Mouse (Mus musculus) midbrain, embryonic 10.5 days (tissue): Measurements from ENCODE around the gene Sell. TPM values are rescaled to one million over a fixed set of nuclear protein-coding genes. Genes with fewer than 3 reads are reported as not detected.

ENCODE experiments used
- DNase-seq: peaks from one replicate; pipeline ENCODE4 v3.0.0-alpha.2; 2017; ENCODE audit warnings: low spot score
- H3K27ac ChIP-seq: fragments of 300-500 bp; sonication (generic); replicated peaks from 2 replicates; pipeline ENCODE4 v1.5.1; 2016; ENCODE audit warnings: mild to moderate bottlenecking
- H3K27me3 ChIP-seq: fragments of 300-500 bp; sonication (generic); 2 replicates; pipeline ENCODE4 v1.6.1; 2016; ENCODE audit warnings: low read depth, mild to moderate bottlenecking; ENCODE audit not compliant: poor library complexity, severe bottlenecking
- H3K36me3 ChIP-seq: fragments of 300-500 bp; sonication (generic); 2 replicates; pipeline ENCODE4 v1.6.1; 2016; ENCODE audit warnings: mild to moderate bottlenecking, moderate library complexity
- H3K4me1 ChIP-seq: fragments of 300-500 bp; sonication (generic); 2 replicates; pipeline ENCODE4 v1.6.1; 2016
- H3K4me3 ChIP-seq: fragments of 300-500 bp; sonication (generic); 2 replicates; pipeline ENCODE4 v1.5.1; 2016; ENCODE audit warnings: mild to moderate bottlenecking, moderate library complexity
- H3K9me3 ChIP-seq: fragments of 300-500 bp; sonication (generic); replicated peaks from 2 replicates; pipeline ENCODE4 v1.6.1; 2016; ENCODE audit warnings: mild to moderate bottlenecking
- WGBS: fragments of 180-500 bp; shearing (Covaris S2); methylation state at CpG from one replicate; pipeline ENCODE4 v1.1.7; 2016; 5-methylcytosine and 5-hydroxymethylcytosine counted together
- polyA plus RNA-seq: library from polyadenylated mRNA; unstranded; fragments of >200 nt; fragmentation: Nextera tagmentation; extraction: Ambion mirVana; gene quantifications from 2 replicates; pipeline ENCODE4 v1.2.1, GENCODE M21; 2016

Sell gene
- polyA plus RNA-seq, 1 experiment from 2014 or later, result not detected

GRCm38 (mm10) chr1:164060071-164060470 lies 1.7 kb upstream of the Sell start:
- Histone ChIP-seq H3K4me1 (no peaks in the 10 kb centered on the region), H3K27ac (no peak overlapping the region), H3K4me3 (no peak overlapping the region), H3K36me3 (no peaks in the 10 kb centered on the region), H3K27me3 (no peaks in the 10 kb centered on the region), H3K9me3 (no peaks in the 10 kb centered on the region)
- WGBS, result 85% methylated on average over 4 of the region's 4 CpGs
- no peak for DNase-seq

DNA sequence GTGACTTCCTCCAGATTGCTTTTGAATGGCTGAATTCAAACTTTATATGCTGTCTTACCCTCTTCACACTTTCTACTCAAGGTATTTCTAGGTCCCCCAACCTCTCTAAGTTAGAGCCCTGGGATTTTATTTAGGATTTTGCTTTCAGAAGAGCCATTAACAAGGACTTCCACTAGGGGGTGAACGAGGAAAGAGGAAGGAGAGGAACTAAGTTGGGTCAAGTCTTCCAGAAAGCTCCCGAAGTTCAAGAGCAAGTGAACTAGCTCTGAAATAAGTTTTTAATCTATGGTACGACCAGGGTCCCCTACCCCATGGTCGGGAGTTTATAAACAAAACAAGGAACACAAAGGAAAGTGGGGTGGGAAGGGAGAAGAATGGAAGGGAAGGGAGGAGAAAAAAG lies 504 bp upstream of the Sell start:
- WGBS, result 46% methylated on average over 4 of the region's 4 CpGs
- Histone ChIP-seq H3K27me3 (no peaks in the 10 kb centered on the region), H3K27ac (no peak overlapping the region), H3K9me3 (no peaks in the 10 kb centered on the region), H3K4me1 (no peaks in the 10 kb centered on the region), H3K36me3 (no peaks in the 10 kb centered on the region), H3K4me3 (no peak overlapping the region)
- DNase-seq, result no peak

DNA sequence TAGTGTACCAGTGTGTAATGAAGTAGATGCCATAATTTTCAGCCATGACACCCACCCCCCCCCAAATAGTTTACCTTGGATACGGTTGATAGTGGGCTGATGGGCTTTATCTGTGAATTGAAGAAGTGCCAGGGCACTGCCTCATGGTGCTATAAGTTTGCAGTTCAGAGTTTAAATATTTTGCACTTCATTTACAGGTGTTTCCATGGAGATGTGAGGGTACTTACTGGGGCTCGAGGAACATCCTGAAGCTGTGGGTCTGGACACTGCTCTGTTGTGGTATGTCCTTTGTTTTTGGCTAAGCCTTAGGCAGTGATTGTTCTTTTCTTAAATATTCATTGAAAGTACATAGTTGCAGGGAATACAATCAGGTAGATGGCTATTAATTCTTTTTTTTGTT lies 1.1 kb downstream of the Sell start:
- Histone ChIP-seq H3K9me3 (no peaks in the 10 kb centered on the region), H3K4me3 (no peak overlapping the region), H3K27ac (no peak overlapping the region), H3K27me3 (no peaks in the 10 kb centered on the region), H3K36me3 (no peaks in the 10 kb centered on the region), H3K4me1 (no peaks in the 10 kb centered on the region)
- 74% methylated on average over 2 of the region's 2 CpGs for WGBS
- DNase-seq, result no peak

- Histone ChIP-seq H3K36me3 (no peaks in the 10 kb centered on the region), H3K27me3 (no peaks in the 10 kb centered on the region), H3K9me3 (no peaks in the 10 kb centered on the region), H3K4me1 (no peaks in the 10 kb centered on the region), H3K27ac (no peak overlapping the region), H3K4me3 (no peak overlapping the region)
- WGBS, result 78% methylated on average over 3 of the region's 3 CpGs
- no peak for DNase-seq
These were observed 2.0 kb downstream of the Sell start for GRCm38 (mm10) chr1:164063745-164064144.

DNA sequence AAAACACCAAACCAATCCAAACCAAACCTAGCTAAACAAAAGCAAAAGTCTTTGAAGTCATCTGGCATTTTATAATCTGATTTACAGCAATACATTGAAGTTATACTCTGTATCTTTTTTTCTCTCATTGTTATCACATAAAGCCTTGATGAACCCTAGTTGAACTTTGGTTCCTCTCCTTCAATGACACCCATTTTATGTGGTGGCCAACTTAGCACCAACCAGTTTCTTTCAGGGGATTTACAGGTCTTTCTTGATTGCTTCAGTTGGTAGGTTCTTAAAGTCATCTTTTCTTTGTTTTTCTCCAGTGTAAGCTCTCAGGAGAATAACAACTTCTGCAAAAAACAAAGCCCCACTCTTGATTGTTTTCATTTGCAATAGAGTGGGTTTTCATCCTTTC lies 7.5 kb downstream of the Sell start:
- Histone ChIP-seq H3K27ac (no peak overlapping the region), H3K27me3 (no peaks in the 10 kb centered on the region)

DNA sequence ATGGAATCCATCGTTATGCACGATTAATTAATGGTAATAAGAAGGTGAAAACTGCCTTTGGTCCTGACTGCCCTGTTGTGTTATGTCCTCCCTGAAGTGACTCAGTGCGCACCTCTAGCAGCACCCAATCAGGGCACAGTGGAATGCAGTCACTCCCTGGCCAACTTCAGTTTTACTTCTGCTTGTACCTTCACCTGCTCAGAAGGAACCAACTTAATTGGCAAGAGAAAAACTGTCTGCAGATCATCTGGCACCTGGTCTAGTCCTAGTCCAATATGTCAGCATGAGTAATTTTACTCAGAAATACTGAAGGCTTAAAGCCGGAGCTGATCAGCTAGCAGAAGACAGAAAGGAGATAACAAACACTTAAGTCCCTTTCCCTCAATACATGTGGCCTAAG lies 8.7 kb downstream of the Sell start:
- H3K9me3 ChIP-seq, result no peaks in the 10 kb centered on the region
- no peaks in the 10 kb centered on the region for H3K27me3 ChIP-seq
- no peak overlapping the region for H3K27ac ChIP-seq
- no peaks in the 10 kb centered on the region for H3K4me1 ChIP-seq
- no peaks in the 10 kb centered on the region for H3K36me3 ChIP-seq
- no peak overlapping the region for H3K4me3 ChIP-seq
- DNase-seq, result no peak
- 94% methylated on average over 4 of the region's 4 CpGs for WGBS

More for the DNA sequence above, 7.5 kb downstream of the Sell start:
- H3K4me3 ChIP-seq, result no peak overlapping the region
- no peaks in the 10 kb centered on the region for H3K9me3 ChIP-seq
- no peak for DNase-seq
- no peaks in the 10 kb centered on the region for H3K36me3 ChIP-seq
- no peaks in the 10 kb centered on the region for H3K4me1 ChIP-seq

- no peak for DNase-seq
- 91% methylated on average over 7 of the region's 7 CpGs for WGBS
- Histone ChIP-seq H3K9me3 (no peaks in the 10 kb centered on the region), H3K27ac (no peak overlapping the region), H3K27me3 (no peaks in the 10 kb centered on the region), H3K36me3 (no peaks in the 10 kb centered on the region), H3K4me1 (no peaks in the 10 kb centered on the region), H3K4me3 (no peak overlapping the region)
These were observed 9.3 kb downstream of the Sell start for GRCm38 (mm10) chr1:164071111-164071510.

- H3K27ac ChIP-seq, result no peak overlapping the region
- H3K4me3 ChIP-seq, result no peak overlapping the region
- H3K4me1 ChIP-seq, result no peaks in the 10 kb centered on the region
- DNase-seq, result no peak
- H3K36me3 ChIP-seq, result no peaks in the 10 kb centered on the region
- H3K27me3 ChIP-seq, result no peaks in the 10 kb centered on the region
- no peaks in the 10 kb centered on the region for H3K9me3 ChIP-seq
- WGBS, result 83% methylated on average over 4 of the region's 4 CpGs
These were observed 10.2 kb downstream of the Sell start for GRCm38 (mm10) chr1:164072001-164072400.

DNA sequence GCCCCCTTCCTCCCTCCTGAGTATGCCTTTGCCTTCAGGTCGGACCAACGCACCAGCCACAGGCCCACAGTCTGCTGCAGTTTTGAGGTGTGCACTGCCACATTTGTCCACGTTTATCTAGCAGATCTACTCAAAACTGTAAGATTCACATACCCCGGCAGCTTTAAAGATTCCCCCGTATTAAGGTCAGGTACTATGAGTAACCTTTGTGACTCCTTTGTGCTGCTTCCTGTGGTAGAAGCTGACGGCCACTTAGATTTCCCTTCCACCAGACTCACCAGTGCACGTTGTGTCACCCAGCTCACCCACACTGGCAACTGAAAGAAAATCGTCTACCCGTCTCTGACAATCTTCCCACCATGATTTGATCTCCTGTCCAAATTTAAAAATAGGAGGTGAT lies 11.3 kb downstream of the Sell start:
- Histone ChIP-seq H3K36me3 (no peaks in the 10 kb centered on the region), H3K4me3 (no peak overlapping the region), H3K27me3 (no peaks in the 10 kb centered on the region), H3K27ac (no peak overlapping the region), H3K4me1 (no peaks in the 10 kb centered on the region), H3K9me3 (no peaks in the 10 kb centered on the region)
- 87% methylated on average over 9 of the region's 9 CpGs for WGBS
- no peak for DNase-seq

GRCm38 (mm10) chr1:164073803-164074202 lies 12.0 kb downstream of the Sell start:
- no peak for DNase-seq
- Histone ChIP-seq H3K27me3 (no peaks in the 10 kb centered on the region), H3K4me1 (no peaks in the 10 kb centered on the region), H3K9me3 (no peaks in the 10 kb centered on the region), H3K36me3 (no peaks in the 10 kb centered on the region), H3K27ac (no peak overlapping the region), H3K4me3 (no peak overlapping the region)
- WGBS, result 87% methylated on average over 7 of the region's 7 CpGs

DNA sequence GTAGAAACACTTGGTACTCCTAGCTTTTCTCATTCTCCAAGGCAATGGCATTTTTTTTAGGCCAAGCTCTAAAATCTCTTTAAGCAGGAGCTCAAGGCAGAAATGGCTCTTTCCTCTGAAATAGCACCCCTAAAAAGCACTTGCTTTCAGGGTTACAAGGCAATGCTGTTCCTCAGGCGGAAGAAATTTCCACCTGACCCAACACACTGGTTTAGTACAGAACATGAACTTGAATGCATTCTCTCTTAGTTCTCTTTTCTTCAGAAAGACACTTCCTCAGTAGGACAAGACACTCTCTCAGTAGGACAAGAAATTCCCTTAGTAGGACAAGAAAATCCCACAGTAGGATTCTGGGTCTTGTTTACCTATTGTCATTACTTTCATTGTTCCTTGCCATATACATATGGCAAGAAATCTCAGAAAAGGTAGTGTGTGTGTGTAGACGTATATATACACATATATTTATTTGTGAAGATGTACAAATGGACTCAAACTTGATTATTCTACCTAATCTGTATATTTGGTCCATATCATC lies 12.9 kb downstream of the Sell start:
- H3K9me3 ChIP-seq, result no peaks in the 10 kb centered on the region
- no peaks in the 10 kb centered on the region for H3K36me3 ChIP-seq
- WGBS, result 89% methylated on average over 2 of the region's 2 CpGs
- no peaks in the 10 kb centered on the region for H3K27me3 ChIP-seq
- no peak overlapping the region for H3K4me3 ChIP-seq
- H3K27ac ChIP-seq, result no peak overlapping the region
- DNase-seq, result no peak
- no peaks in the 10 kb centered on the region for H3K4me1 ChIP-seq

- WGBS, result 97% methylated on average over 1 of the region's 1 CpGs
- Histone ChIP-seq H3K9me3 (no peaks in the 10 kb centered on the region), H3K27me3 (no peaks in the 10 kb centered on the region), H3K4me3 (no peak overlapping the region), H3K4me1 (no peaks in the 10 kb centered on the region), H3K36me3 (no peaks in the 10 kb centered on the region), H3K27ac (no peak overlapping the region)
- no peak for DNase-seq
These were observed 13.6 kb downstream of the Sell start for GRCm38 (mm10) chr1:164075416-164075815.

DNA sequence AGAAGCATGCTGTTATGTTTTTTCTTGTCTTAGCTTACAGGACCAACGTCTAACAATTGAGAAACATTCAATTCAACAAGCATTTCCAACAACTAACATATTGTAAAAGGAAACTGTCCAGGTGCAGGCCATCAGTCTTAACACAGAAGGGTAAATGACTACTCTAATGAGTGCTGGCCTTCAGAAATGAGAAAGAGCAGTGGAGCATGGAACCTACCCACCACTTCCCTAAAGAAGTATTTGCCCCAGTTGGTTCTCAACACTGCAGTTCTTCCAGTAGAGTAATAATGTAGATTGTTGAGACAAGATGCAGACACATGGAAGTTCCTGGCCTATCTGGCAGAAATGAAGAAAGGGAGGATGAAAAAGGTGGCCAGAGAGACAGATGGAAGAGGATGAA lies 14.7 kb downstream of the Sell start:
- Histone ChIP-seq H3K27ac (no peak overlapping the region), H3K4me1 (no peaks in the 10 kb centered on the region), H3K36me3 (no peaks in the 10 kb centered on the region), H3K4me3 (no peak overlapping the region), H3K27me3 (no peaks in the 10 kb centered on the region), H3K9me3 (no peaks in the 10 kb centered on the region)
- DNase-seq, result no peak
- 74% methylated on average over 1 of the region's 1 CpGs for WGBS

- no peak for DNase-seq
These were observed 15.2 kb downstream of the Sell start for GRCm38 (mm10) chr1:164077031-164077430.

More at GRCm38 (mm10) chr1:164077031-164077430, 15.2 kb downstream of the Sell start:
- no peaks in the 10 kb centered on the region for H3K9me3 ChIP-seq
- H3K36me3 ChIP-seq, result no peaks in the 10 kb centered on the region
- H3K4me1 ChIP-seq, result no peaks in the 10 kb centered on the region
- no peak overlapping the region for H3K4me3 ChIP-seq
- WGBS, result 94% methylated on average over 3 of the region's 3 CpGs
- H3K27ac ChIP-seq, result no peak overlapping the region
- no peaks in the 10 kb centered on the region for H3K27me3 ChIP-seq
